Mouse (Mus musculus): Measurements from ENCODE around the gene Cacna1b.
A peak's percentile ranks its signal among the peaks of the same experiment; 100 is the strongest.

Gene Cacna1b

GRCm38 (mm10) chr2:24763115-24763557 lies at the start of gene Cacna1b:
Gene Cacna1b, minus strand, starts transcription at chr2:24763152.
- DNase-seq = peak; percentile 91

GRCm38 (mm10) chr2:24809746-24810145 lies 46.8 kb upstream of the Cacna1b start:
- no peak for DNase-seq

GRCm38 (mm10) chr2:24807691-24808090 lies 44.7 kb upstream of the Cacna1b start:
- no peak for DNase-seq

GRCm38 (mm10) chr2:24807036-24807435 lies 44.1 kb upstream of the Cacna1b start:
- no peak for DNase-seq

- no peak for DNase-seq
Measured at GRCm38 (mm10) chr2:24806143-24806542, 43.2 kb upstream of the Cacna1b start.

GRCm38 (mm10) chr2:24805621-24806020 lies 42.7 kb upstream of the Cacna1b start:
- DNase-seq = no peak

- DNase-seq = no peak
Measured at GRCm38 (mm10) chr2:24796833-24797457, 34.0 kb upstream of the Cacna1b start.

- DNase-seq = no peak
Measured at GRCm38 (mm10) chr2:24787250-24787649, 24.3 kb upstream of the Cacna1b start.

GRCm38 (mm10) chr2:24781253-24781652 lies 18.3 kb upstream of the Cacna1b start:
- no peak for DNase-seq

GRCm38 (mm10) chr2:24776831-24777230 lies 13.9 kb upstream of the Cacna1b start:
- DNase-seq = peak; percentile 10

GRCm38 (mm10) chr2:24775951-24776587 lies 13.1 kb upstream of the Cacna1b start:
- no peak for DNase-seq

GRCm38 (mm10) chr2:24774832-24775231 lies 11.9 kb upstream of the Cacna1b start:
- no peak for DNase-seq

- no peak for DNase-seq
Measured at GRCm38 (mm10) chr2:24770861-24771260, 7.9 kb upstream of the Cacna1b start.

GRCm38 (mm10) chr2:24762446-24762960 lies 449 bp downstream of the Cacna1b start:
- DNase-seq = peak; percentile 39

- peak; percentile 87 for DNase-seq
Measured at GRCm38 (mm10) chr2:24761923-24762445, 968 bp downstream of the Cacna1b start.

GRCm38 (mm10) chr2:24755276-24755675 lies 7.7 kb downstream of the Cacna1b start:
- peak; percentile 69 for DNase-seq

GRCm38 (mm10) chr2:24752599-24752998 lies 10.4 kb downstream of the Cacna1b start:
- DNase-seq = no peak

- no peak for DNase-seq
Measured at GRCm38 (mm10) chr2:24750051-24750450, 12.9 kb downstream of the Cacna1b start.

- DNase-seq = no peak
Measured at GRCm38 (mm10) chr2:24747878-24748277, 15.1 kb downstream of the Cacna1b start.

- DNase-seq = no peak
Measured at GRCm38 (mm10) chr2:24739701-24740100, 23.3 kb downstream of the Cacna1b start.

- no peak for DNase-seq
Measured at GRCm38 (mm10) chr2:24733157-24733556, 29.8 kb downstream of the Cacna1b start.

GRCm38 (mm10) chr2:24725865-24726264 lies 37.1 kb downstream of the Cacna1b start:
- no peak for DNase-seq

GRCm38 (mm10) chr2:24719645-24720379 lies 43.1 kb downstream of the Cacna1b start:
- no peak for DNase-seq

Measured in embryo, embryonic 11 days (tissue).